Mouse (Mus musculus) monocyte, adult 5-6 weeks (primary cell): ENCODE data around the gene As3mt. TPM values are rescaled to one million over a fixed set of nuclear protein-coding genes. Genes with fewer than 3 reads are reported as not detected.

Source experiments
- ATAC-seq: fragments of 153-309, 156-312 bp; replicated peaks from 2 replicates; pipeline ENCODE4 v1.8.0; 2017; ENCODE audit warnings: mild to moderate bottlenecking; ENCODE audit not compliant: low TSS enrichment, insufficient number of reproducible peaks, severe bottlenecking, poor library complexity, low FRiP score
- total RNA-seq: library from RNA; stranded (forward); fragments of 200-1000, 200-491, 200-594 nt; gene quantifications from 3 replicates; pipeline ENCODE4 v1.2.3, GENCODE M21; 2017

The As3mt gene
- total RNA-seq, result 43.3 to 130 TPM (median 45.7 TPM) in 3 replicates

DNA sequence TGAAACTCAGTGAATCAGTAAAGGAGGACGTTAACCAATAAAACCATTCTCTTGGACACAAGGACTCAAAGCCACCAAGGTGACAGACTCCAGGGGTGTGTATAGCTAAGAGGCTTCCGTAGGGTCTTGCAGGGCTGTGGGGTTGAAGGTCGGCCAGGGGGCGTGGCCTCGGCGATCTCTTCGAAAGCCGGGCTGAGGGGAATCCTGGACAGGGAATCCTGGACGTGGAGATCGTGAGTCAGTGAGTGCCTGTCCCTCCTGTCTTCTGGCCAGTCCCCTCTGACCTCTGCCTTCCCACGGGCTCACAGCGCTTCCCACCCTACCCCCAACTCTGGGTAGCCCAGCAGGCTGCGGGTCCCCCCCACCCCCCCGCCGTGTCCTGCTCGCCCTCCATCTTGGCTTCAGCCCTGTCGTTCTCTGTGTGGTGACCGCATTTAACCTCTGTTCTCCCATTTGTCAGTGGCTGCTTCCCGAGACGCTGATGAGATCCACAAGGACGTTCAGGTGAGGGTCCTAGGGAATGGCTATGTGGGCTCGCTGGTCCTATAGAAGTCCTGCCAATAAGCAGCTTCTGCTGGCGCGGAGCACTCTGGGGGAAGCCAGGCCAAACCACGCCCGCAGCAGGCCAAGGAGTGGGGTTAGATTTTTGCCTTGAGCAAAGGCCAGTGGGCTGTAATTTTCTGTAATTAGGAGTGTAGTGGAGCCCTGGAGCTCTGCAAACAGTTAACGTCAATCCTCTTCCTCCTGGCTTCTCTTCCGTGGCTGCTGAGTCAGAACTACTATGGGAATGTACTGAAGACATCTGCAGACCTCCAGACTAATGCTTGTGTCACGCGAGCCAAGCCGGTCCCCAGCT lies at the start of gene As3mt:
TSS of gene As3mt (plus strand) at position 163 of the 856 bp plus-strand sequence.
- peak; percentile 42; the same call in 1 of the 2 replicates for ATAC-seq

DNA sequence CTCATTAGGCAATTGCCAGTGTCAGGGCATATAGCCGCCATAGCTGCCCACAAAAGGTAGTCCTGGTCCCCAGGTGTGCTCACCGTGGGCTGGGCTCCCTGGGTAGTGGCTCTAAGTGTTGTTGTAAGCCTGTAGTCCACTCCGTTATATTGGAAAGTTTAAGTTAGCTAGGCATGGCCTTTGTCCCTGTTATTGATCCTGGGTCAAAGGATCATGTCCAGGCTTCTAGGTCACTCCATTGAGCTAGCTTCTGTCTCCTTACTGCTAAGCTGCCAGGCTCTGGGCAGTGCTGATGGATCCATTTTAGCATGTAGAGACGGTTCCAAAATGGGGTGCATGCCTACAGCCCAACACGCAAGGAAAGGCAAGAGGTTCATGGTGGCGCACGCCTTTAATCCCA lies 48.9 kb upstream of the As3mt start:
- no peak for ATAC-seq

DNA sequence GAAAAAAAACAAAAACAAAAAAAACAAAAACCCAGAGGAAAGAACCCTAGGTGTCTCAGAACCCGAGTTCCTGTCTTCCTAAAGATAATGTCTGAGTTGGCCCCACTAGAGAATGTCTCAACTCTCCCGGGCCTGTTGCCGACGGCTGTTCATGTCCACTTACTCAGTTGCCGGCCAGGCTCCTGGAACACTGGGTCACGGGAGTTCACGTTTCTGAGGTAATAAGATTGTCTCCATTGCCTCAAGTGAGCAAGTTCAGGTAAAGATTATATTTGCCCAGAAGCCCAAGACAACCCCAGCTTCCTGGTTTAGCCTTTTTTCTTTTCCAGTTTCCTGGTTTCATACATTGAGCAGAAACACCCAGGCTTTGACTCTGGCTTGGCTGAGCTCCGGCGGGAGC lies 48.4 kb upstream of the As3mt start:
- ATAC-seq, result no peak

DNA sequence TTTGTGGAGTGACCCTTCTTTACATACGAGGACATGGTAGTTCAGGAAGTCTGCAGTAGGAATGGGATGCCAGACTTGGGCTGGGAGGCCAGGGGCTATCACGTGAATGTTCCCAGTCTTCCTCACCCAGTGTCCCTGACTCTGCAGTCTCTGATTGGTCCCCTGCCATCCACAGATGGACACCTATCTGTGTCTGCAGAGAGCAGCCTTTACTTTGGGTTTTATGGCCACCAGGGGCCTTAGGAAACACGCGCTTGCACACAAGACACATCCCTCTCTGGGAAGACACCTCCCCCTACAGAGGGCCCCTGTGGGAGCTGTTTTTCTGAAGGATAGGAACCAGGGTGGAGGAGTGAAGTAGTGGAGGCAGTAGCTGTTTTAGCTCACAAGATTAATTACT lies 45.7 kb upstream of the As3mt start:
- no peak for ATAC-seq

DNA sequence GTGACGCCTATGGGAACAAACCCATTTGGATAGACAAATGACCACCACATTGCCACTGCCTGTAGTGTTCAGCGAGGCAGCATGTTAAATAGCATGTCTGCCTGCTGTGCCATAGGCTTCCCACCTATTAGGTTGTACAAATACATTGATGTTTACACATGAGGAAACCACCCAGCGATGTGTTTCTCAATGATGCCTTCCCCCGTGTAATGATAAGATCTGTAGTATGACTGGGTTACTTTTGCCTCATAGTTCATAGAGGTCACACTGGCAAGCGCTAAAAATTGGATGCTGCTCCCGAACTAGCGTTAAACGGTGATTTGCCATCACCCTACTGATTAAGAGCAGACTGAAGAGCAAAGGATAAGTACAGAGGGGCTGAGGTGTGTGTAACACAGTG lies 45.0 kb upstream of the As3mt start:
- no peak for ATAC-seq

DNA sequence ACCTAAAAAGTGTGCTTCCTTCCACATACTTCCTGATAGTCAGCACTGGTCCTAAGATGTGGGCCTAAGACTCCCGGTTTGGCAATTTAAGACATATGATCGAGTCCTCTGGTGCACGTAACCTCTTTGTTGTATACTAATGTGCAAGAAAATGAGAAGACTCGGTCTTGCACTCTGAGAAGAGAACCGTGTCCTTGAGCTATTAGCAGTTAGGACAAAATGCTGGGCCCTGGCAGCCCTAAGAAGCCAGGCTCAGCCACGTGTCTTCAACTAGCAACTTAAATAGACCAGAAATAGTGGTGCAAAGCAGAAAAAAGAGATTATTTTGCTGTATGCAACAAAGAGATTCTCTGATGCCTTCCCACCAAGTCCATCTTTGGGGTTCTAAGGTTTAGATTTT lies 44.5 kb upstream of the As3mt start:
- no peak for ATAC-seq

DNA sequence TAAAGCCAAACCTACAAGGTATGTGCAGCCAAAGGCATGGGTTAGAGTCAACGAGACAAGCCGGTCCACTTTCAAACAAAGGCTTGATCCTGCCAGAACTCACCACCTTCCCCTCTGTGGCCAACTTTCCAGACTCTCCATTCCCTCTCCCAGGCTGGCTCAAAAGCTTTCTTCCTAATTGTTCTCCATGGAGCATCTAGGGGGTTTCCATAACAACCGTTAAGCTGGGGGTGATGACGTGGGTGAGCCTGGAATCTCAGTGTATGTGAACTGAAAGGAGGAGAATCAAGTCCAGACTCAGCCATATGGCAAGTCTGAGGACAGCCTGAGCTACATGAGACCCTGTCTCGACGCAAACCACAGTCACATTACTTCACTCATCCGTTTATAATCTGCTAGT lies 41.8 kb upstream of the As3mt start:
- no peak for ATAC-seq

DNA sequence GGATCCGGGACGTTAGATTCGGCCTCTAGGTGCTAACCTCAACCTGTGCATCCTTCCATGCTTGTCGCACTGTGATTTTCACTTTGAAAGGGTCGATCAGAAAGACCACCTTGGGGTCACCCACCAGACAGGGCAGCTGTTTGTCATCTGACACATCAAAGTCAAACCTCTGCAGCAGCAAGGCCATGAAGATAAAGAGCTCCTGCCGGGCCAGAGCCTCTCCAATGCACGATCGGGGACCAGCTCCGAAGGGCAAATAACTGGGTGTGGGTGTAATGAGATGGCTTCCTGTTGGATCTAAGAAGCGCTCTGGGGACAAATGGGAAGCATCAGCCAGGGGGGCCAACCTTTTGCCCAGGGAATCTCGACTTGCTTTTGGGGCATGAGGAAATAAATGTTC lies 40.0 kb upstream of the As3mt start:
- no peak for ATAC-seq

DNA sequence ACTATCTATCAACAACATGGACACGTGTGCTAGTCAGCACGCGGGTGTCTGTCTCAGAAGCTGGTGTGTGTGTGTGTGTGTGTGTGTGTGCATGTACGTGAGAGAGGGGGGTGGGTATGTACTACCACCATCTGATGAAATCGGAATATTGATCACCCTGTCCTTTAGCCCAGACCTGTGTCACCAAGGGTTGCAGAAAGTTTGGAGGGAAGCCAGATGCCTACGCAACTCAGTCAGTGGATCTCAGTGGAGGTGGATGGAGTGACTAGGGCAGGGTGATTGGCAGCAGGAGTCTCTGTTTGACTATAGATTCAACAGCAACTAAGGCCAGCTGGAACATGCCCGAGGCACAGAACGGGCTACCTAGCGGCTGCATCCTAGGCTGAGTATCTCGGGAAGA lies 39.0 kb upstream of the As3mt start:
- ATAC-seq, result no peak

DNA sequence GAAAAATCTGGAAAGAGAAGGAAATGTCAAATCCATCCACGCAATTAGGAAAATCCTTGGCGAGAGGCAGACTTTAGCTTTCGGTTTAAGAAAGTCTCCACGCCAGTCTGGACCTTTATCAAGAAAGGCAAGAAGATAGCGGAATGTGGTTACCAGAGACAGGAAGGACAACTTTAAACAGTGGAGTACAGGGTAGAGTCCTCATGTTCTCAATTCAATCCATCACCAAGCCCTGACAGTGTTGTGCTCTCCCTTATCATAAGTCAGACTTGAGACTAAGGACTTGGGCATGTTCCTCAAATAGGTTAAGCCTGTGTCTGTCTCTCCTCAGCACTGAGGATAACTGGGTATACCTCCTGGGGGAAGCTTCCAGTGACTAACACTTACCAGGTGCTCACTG lies 37.5 kb upstream of the As3mt start:
- no peak for ATAC-seq

DNA sequence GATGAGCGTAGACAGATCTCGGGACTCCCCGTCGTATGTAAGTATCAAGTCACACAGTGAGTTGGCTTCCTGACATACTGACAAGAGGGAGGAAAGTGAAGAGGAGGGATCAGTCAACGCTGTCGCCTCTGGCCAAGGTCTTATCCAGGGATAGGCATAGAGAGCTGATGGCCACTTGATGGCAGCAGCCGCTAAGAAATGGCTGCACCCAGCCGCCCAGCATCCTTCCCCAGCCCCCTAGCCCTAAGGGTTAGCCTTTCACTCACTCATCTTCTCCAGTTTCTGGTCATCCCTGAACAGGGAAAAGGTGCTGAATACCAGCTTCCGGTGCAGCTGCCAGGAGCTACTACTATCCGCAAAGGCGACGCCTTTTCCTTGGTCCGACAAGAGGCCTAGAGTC lies 36.6 kb upstream of the As3mt start:
- ATAC-seq, result peak; percentile 65

DNA sequence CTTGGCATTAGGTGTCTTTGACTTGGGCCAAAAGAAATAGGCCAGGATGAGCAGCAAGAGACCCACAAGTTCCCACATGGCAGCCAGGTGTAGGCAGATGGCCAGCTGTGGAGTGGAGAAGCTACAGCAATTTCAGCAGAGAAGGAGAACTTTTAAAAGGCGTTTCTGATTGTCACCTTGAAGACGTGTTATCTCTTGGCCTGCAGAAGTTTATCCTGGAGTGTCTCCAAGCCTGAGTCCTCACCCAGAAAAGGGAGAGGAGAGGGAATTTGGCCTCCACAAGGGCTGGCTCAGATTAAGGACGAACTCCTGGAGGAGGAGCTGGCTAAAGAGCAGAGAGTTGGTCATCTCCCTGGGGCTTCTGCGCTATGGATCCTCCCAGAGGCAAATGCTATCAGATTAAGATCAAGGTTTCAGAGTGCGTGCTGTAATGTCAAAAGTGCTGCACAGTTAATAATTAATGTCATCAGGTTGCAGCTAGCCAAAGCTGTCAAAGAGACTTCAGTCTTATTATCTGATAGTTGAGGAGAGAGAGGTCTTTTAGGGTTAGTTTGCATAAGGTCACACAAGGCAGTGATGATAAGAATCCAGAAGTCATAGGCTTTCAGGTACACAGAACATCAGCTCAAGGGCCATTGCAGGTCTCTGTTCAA lies 34.4 kb upstream of the As3mt start, which contains the start of gene Cyp17a1:
TSS of gene Cyp17a1 (minus strand) at position 407 of the 653 bp plus-strand sequence.
- no peak for ATAC-seq

DNA sequence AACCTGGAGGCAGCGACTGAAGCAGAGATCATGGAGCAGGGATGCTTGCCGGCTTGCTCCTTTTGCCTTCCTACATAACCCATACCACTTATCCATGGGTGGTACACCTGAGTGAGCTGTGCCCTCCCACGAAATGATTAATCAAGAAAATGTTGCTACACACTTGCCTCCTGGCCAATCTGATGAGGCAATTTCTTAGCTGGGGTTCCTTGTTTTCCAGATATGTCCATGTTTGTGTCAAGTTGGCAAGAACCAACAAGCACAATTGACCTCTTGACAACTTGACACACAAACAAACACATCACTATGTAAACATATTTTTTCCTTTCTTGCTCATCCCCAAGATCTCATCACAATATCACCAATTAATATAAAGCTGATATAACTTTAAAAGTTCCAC lies 31.6 kb upstream of the As3mt start:
- ATAC-seq, result no peak

DNA sequence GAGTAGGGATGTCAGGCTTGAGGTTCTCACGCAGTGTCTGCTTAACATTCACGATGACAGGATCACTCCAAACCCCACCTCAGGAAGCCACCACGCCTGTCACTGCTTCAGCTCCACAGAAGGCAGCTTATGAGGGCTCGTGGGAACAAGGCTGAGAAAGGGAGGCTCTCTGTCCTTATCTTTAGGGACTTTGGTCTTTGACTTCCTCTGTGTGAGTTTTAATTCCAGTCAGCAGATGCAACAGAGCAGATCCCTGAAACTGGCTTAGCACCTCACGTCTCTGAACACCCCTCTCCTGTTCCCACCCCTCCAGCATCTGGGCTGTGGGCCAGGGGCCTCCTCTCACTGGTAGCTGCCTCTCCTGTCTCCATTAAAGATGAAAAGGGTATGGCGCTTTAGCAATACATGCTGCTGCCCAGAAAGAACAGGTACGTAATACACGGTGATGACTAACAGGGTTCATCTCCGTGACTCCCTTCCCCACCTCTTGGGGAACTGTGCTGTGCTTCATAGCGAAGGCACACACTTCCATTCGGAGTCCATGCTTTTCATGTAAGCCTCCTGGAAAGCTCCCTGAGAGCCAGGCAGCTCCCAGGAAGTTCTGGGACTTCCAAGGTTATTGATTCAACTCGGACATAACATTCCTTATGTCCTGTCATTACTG lies 27.4 kb upstream of the As3mt start:
- no peak for ATAC-seq

DNA sequence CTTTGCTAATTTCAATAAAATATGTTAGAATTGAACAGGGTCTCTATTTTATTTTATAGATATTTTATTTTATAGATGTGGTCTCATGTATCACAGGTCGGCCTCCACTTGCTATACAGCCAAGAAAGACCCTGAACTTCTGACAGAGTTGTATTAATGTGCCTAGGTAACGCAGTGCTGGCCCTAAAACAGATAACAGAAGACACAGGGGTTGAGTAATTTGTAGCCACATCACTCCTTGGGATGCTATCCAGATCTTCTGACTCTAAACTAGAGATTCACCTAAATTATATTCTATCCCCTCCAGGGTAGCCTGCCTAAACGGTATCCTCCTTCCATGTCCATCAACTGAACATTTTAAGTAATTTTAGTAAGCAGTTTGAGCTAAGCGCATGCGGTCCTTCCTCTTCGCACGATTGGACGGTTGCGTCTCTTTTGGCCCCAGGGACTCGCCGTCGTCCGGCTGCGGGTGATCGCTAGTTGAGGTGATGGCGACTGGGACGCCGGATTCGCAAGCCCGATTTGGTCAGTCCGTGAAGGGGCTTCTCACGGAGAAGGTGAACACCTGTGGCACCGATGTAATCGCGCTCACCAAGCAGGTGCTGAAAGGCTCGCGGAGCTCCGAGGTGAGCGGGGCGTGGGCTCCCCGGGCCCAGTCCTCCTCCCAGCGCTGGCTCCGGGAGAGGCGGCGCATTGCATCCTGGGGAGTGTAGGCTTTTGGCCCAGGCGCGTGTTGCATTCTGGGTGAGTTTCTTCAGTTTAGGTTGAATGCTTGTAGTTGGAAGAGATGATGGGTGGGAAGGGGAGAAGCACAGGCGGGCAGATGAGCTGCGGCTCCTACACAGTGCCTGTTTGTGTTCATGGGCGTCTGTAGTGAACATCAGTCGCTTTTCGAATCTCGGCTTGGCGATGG lies 17.5 kb upstream of the As3mt start, which contains the start of gene Borcs7:
TSS of gene Borcs7 (plus strand) at position 447 of the 913 bp plus-strand sequence.
- ATAC-seq, result peak; percentile 97

DNA sequence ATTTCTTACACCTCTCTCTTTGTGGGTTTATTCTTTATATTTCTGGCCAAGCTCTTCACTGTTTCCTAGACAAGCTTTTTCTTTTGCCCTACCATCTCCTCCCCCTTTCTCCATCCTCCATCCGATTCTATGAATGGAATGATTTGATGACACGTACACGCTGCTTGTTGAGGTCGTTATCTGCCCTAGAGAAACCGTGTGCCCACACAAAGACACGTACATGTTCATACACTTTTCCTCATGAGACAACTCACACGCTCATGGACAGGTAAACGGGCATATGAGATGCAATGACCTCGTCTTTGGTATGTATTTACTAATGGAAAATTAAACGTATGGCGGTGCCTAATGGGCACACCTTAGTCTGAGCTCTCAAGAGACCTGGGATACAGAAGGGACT lies 16.9 kb upstream of the As3mt start:
- ATAC-seq, result no peak

DNA sequence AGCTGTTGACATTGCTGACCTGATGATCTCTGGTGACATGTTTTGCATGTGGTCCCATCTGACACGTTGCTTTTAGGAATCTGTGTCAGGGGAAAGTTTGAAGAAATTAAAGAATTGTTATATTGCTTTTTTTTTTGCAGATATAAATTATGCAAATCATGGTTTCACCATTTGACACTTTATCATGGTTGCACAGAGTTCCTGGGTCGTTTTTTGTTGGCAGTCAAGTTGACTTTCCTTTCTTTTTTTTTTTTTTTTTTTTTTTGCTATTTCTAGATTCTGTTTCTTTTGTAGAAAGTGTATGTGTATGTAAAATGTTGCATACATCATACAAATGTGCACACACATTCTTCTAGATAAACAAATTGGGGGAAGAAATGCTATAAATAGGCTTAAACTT lies 16.2 kb upstream of the As3mt start:
- ATAC-seq, result no peak

DNA sequence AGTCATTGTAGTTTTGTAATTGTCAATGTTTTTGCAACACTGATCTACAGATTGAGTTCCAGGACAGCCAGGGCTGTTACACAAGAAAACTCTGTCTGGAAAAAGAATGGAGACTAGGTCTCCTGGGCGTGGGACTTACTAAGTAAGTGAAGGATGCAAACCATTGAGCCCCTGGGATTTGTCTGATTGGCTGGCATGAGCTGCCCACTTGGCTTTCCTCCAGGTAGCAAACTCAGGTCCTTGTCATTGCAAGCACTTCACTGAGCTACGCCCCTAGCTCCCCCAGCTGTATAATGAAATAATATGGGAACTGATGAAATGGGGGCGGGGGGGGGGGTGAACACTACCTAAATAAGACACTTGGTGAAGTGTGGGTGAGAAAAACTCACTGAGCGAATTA lies 14.1 kb upstream of the As3mt start:
- no peak for ATAC-seq

DNA sequence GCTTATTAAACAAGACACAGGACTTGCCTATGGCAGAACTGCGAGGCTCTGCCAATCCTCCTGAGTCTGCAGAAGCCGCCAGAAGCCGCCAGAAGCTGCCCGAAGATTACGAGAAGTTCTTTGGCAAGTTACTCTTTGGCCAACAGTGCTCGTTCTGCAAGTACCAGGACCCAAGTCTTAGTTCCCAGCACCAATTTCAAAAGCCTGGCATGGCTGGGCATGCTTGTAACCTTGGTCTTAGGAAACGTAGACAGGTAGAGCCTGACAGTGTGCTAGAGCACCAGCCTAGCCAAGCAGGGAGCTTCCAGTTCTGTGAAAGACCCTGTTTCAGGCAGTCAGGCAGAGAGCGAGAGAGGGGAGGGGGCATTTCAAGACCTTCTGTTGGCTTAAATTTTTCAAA lies 10.8 kb upstream of the As3mt start:
- no peak for ATAC-seq
